Mouse (Mus musculus) testis, postnatal 14 days (tissue): ENCODE measurements around the gene Lmcd1.
A peak's percentile ranks its signal among the peaks of the same experiment; 100 is the strongest.

Experiments
- DNase-seq: peaks from one replicate; pipeline ENCODE4 v3.0.0; 2021; ENCODE audit warnings: low spot score

Lmcd1 gene

GRCm38 (mm10) chr6:112360676-112361075 lies 87.1 kb downstream of the Lmcd1 start:
- no peak for DNase-seq

- DNase-seq, result no peak
Observed at GRCm38 (mm10) chr6:112362349-112362958, 88.9 kb downstream of the Lmcd1 start.

- peak; percentile 26 for DNase-seq
Observed at GRCm38 (mm10) chr6:112364581-112364980, 91.0 kb downstream of the Lmcd1 start.

- DNase-seq, result peak; percentile 40
Observed at GRCm38 (mm10) chr6:112365294-112365693, 91.7 kb downstream of the Lmcd1 start.

GRCm38 (mm10) chr6:112373886-112374585 lies 100.5 kb downstream of the Lmcd1 start:
- peak; percentile 15 for DNase-seq

GRCm38 (mm10) chr6:112375661-112376392 lies 102.3 kb downstream of the Lmcd1 start:
- DNase-seq, result no peak

GRCm38 (mm10) chr6:112379054-112379453 lies 105.5 kb downstream of the Lmcd1 start:
- DNase-seq, result no peak
